Mouse (Mus musculus) layer of hippocampus, adult 2 months (tissue): Measurements from ENCODE around the gene Fam89a. TPM values are rescaled to one million over a fixed set of nuclear protein-coding genes. Genes with fewer than 3 reads are reported as not detected.

ENCODE experiments used
- DNase-seq, 2 experiments: peaks; one replicate each; pipeline ENCODE4 v3.0.0; 2022; ENCODE audit warnings: low spot score in 2 of 2
- H3K27ac ChIP-seq: fragments of 200-600 bp; 2 replicates; pipeline ENCODE4 v1.8.1; 2022
- H3K4me3 ChIP-seq: fragments of 200-600 bp; 2 replicates; pipeline ENCODE4 v1.8.1; 2022; ENCODE audit warnings: mild to moderate bottlenecking
- CTCF ChIP-seq: fragments of 200-600 bp; conservative IDR thresholded peaks from 2 replicates; pipeline ENCODE4 v1.8.1; 2022; ENCODE audit warnings: antibody characterized with exemption, mild to moderate bottlenecking, moderate library complexity
- total RNA-seq, 2 experiments: library from RNA; stranded (reverse); gene quantifications; 2 replicates each; pipeline ENCODE4 v1.2.3; 2021

The Fam89a gene
- total RNA-seq, 2 experiments from 2014 or later = 0.27 to 0.54 TPM

DNA sequence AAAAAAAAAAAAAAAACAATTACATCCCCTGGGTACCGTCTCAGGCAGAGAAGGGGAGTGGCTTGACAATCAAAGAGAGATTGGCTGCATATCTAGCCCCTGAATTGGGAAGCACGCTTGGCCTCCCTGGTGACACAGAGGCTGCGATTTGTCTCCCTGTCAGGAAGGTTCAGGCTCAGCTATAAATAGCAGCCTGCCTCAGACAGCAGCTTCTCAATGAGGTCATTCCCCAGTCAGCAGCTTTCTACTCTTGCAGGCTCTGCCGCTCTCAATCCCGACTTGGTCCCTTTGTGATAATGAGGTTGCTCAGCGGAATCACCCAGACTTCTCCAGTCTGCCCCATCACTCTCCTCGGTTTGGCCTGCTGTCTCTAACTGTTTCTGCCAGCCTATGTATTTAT lies 28.6 kb upstream of the Fam89a start:
- H3K27ac ChIP-seq = no peak overlapping the region
- DNase-seq = no peak
- TF ChIP-seq CTCF = no peak
- H3K4me3 ChIP-seq = no peak overlapping the region

DNA sequence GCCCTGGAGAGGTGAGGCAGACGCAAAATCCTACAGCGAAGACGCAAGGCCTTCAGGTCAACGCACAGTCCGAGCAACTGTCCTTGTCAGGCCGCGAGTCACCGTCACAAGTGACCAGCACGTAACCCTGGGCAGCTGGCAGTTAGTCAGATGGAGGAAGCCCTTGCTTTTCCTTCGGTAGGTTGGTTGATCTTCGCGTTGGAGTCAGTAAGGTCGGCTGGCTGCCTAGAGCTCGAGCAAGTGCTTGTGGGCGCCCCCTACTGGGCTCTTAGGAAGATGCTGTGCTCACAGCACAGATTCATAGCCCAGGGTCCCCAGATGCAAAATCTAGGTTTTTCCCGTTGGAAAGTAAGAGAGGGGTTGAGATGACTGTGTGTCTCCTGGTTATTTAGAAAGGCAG lies 24.1 kb upstream of the Fam89a start:
- H3K27ac ChIP-seq = no peak overlapping the region
- H3K4me3 ChIP-seq = 0 out of 2 replicates have a peak overlapping the region, but pooled peaks have one; percentile 22
- peak; percentile 68 to 83 for DNase-seq
- TF ChIP-seq CTCF = peak; percentile 98

DNA sequence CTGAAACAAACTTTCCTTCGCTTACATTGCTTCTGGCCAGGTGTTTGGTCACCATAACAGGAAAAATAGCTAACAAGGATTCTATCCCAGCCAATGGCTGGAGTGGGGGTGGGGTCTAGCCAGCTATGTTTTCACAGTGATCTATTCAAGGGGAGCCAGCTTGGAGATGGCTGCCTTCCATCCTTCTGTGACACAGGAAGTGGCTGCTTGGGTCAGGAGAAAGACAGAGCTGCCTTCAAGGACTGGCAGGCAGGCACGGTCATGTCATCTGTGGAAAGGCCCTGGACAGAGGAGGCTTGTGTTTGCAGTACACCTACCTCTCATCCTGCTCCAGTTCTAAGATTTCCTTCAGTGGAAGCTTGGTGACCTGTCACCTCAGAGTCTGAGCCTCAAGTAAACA lies 20.8 kb upstream of the Fam89a start:
- Histone ChIP-seq H3K4me3 (no peak overlapping the region), H3K27ac (no peak overlapping the region)
- peak in 1 of 2 experiments; percentile 37 for DNase-seq
- TF ChIP-seq CTCF = no peak

DNA sequence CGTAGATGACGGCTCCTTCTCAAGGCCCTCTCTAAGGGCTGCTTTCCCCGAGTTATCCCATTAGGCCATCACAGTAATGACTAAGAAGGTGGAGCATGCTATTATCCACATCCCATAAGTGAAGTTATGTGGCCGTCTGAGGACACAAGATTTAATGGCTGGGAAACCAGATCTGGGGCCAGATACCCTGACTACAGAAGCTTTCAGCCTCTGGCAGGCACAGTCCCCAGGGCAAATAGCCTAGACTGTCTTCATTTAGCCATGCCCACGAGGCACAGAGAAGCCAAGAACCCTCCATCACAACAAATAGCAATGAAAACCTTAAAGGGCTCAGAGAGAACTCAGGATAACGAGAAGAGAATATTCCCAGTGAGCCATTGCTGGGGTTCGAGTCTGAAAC lies 11.4 kb upstream of the Fam89a start:
- Histone ChIP-seq H3K27ac (no peak overlapping the region), H3K4me3 (no peak overlapping the region)
- TF ChIP-seq CTCF = no peak
- DNase-seq = no peak

DNA sequence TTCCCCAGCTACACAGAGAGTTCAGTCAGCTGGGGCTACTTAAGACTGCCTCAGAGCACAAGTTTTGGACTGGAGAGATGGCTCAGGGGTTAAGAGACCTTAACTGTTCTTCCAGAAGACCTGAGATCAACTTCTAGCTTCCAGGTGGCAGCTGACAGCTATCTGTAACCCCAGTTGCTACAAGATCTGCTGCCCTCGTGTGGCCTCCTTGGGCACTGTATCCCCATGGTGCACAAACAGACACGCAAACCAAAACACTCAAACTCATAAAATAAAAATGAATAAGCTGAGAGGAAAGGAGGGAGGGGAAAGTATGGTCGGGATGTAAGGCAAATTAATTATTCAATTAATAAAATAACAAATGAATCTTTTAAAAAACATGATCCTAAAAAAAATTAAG lies 6.9 kb upstream of the Fam89a start:
- peak in 1 of 2 experiments; percentile 31 for DNase-seq
- Histone ChIP-seq H3K27ac (no peak overlapping the region), H3K4me3 (no peak overlapping the region)
- peak; percentile 71 for TF ChIP-seq CTCF

DNA sequence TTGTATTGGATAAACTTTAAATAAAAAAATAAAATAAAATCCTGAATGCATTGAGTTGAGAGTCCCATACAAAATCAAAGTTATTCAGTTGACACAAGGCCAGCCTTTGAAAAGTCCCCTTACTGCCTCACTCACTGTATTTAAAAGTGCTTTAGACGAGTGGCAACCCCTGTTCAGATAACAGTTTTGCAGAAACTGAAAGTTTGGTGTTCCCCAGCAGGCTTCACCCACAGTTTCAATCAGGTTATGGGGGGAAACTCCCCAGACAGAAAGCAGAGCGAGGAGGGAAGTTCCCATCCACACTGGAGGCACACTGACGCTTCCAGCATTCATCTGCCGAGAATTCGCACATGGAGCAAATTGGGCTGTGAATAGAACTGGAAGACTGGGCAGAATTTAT lies 5.0 kb upstream of the Fam89a start:
- no peak overlapping the region for H3K27ac ChIP-seq
- DNase-seq = no peak
- no peak for TF ChIP-seq CTCF
- no peak overlapping the region for H3K4me3 ChIP-seq

DNA sequence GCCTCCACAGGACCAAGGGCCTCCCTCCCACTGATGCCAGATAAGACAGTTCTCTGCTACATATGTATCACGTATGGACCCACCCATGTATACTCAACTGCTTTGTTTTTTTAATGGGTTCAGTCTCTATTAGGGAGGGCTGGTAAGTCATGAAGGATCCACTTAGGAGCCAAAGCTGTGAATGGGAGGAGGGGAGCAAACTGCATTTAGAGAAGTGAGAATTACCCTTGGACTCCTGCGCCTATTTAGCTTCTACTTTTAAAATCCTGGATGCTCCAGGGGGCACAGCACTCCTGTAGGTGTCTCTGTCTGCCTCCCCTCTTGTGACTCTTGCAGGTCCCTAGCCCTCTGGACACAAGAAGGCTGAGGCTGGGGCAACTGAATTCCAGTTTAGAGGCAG lies 4.5 kb upstream of the Fam89a start:
- Histone ChIP-seq H3K4me3 (no peak overlapping the region), H3K27ac (no peak overlapping the region)
- no peak for TF ChIP-seq CTCF
- DNase-seq = no peak

DNA sequence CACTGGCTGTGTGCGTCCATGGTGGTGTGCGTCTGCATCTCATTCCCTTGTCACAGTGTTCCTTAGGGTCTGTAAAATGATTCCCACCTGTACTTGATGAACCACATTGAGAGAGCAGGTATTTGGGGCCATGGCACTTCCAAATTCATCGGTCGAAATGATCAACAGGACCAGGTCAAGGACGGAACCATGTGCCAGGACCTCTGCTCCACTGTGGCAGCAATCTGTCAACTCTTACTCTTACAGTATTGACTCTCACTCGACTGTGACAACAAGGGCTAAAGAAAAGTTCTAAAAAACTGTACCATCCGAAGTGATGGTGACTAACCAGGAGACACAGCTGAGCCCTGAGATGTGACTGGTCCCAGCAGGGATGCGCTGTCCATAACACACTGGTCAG lies 3.8 kb upstream of the Fam89a start:
- H3K4me3 ChIP-seq = no peak overlapping the region
- DNase-seq = no peak
- TF ChIP-seq CTCF = no peak
- H3K27ac ChIP-seq = no peak overlapping the region

DNA sequence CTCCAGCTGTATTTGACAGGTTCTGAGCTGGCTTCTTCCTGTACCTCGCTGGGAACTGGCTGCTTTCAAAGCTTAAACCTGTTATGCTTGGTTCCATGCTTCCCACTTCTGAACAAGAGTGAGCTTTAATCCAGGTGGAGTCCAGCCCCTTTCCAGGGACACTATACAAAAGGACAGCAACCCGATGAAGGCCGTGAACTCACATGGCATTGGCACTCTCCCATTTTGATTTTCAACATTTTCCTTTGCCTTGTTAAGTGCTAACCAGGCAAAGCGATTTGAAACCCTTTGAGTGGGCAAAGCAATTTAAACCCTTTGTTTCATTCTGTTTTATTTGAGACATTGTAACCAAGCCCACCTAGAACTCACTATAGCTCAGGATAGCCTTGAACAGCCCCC lies 3.2 kb upstream of the Fam89a start:
- H3K27ac ChIP-seq = no peak overlapping the region
- no peak for DNase-seq
- TF ChIP-seq CTCF = no peak

DNA sequence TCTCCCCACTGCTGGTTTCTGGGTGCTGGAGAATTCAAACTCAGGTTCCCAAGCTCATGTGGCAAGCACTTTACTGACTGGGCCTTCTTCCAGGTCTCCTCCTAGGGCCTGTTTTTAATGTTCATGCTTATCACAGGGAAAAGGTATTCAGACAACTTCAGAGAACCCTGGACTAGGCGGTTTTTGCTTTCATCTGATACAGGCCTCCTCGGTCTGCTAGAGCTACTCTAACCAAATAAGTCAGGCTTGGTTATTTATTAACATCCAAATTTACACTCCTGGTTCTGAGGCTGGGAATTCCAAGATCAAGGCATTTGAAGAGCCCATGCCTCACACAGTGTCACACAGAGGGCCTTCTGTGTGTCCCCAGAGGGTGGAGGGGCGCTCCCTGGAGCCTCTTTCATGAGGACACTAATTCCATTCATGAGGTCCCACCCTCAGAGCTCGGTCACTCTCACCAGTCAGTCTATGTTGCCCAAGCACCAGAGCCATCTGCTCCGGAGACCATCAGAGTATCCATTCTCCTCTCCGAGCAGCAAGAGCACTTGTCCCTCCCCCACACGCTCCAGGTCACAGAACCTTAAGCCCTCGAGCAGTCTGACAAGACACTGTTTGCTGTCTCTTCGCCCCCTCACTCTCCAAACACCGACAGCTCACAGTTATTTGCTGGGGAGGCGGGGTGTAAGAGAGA lies 2.6 kb upstream of the Fam89a start:
- TF ChIP-seq CTCF = no peak
- Histone ChIP-seq H3K4me3 (no peak overlapping the region), H3K27ac (no peak overlapping the region)
- peak in 1 of 2 experiments; percentile 28 for DNase-seq

More for the DNA sequence above, 3.2 kb upstream of the Fam89a start:
- H3K4me3 ChIP-seq = no peak overlapping the region

DNA sequence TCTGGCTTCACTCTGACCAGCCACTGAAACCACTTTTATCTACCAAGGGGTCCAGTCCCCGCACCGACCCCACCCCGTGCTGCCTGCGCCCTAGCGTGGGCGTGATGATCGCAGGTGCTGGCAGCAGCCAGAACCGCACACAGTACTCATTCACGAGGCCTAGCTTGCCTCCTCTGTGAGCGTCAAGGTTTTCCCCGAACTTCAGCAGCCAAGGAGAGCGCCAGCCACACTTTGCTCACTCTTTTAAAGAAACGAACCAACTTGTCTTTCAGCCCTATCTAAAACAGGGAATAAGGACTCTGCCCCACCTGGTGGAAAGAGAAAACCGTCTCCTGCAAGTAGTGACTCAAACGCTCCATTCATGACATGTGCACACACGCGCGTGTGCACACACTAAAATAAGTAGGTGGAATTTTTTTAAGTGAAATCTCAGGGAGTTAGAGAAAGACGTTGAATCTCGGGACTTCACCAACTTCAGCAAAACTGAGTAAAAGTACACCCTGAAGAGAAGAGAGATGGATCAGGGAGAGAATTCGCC lies 762 bp upstream of the Fam89a start:
- no peak overlapping the region for H3K4me3 ChIP-seq
- no peak overlapping the region for H3K27ac ChIP-seq
- TF ChIP-seq CTCF = no peak
- no peak for DNase-seq

DNA sequence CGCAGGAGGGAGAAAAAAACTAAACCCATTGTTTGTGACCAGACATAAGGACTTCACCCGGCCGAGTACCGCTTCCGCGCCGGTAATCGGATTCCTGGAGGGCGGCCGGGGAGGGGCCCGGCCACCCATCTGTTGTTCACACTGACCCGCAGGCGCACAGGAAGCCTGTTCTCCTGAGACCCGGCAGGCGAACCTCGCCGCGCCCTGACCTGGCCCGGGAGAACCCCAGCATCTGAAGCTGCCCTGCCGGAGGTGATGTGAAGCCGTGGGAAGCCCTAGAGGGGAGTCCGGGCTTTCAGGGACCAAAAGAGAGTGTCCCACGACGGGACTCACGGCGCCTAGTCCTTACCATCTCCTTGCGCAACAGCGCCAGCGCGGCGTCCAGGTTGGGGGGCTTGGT lies 441 bp downstream of the Fam89a start:
- Histone ChIP-seq H3K4me3 (peak overlapping the region; percentile 48), H3K27ac (no peak overlapping the region)
- TF ChIP-seq CTCF = no peak
- DNase-seq = no peak

DNA sequence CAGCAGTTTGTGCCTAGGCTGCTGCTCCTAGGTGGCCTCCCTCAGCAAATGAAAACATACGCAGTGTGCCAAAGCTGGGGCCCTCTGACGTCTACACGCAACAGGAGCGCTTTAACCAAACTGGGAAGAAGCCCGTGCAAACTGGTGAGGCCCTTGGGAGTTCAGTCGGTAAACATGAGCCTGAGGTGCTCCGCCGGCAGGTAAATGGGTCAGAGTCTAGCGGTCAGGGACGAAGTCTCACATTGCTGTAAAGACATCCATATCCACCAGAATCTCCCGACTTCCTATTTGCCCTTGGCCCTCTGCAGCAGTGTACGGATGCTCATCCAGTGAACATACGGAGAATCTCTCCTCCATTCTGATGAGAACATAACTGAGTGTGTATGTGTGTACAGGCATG lies 5.0 kb downstream of the Fam89a start:
- Histone ChIP-seq H3K27ac (no peak overlapping the region), H3K4me3 (no peak overlapping the region)
- DNase-seq = no peak
- TF ChIP-seq CTCF = no peak

DNA sequence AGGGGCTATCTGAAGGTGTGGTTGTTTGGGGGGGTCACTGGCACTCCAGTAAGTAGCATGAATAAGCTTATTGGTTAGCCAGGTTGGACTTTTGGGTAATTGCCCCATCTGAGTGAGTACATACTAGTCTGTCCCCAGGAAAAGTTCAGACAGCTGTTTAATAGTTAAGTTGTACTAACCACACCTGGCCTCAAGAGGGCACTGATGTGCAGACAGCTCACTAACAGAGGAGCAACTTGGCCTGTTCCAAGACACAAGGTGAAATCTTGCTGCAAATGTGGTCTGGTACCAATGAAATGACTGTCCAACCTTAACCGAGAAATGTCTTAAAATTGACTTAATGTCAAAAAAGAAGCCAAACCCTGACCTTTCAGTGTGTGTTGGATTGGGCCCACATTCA lies 12.4 kb downstream of the Fam89a start:
- Histone ChIP-seq H3K27ac (no peak overlapping the region), H3K4me3 (no peak overlapping the region)
- TF ChIP-seq CTCF = peak; percentile 71
- DNase-seq = no peak
